Mouse (Mus musculus) kidney, adult 11 months (tissue): Measurements from ENCODE around the gene Aldh3b1.

Source experiments
- DNase-seq: peaks from one replicate; pipeline ENCODE4 v3.0.0; 2022

The Aldh3b1 gene

GRCm38 (mm10) chr19:3872373-3872772 lies 57.2 kb downstream of the Aldh3b1 start:
- no peak for DNase-seq

GRCm38 (mm10) chr19:3871468-3871867 lies 58.1 kb downstream of the Aldh3b1 start:
- no peak for DNase-seq

- DNase-seq: no peak
These were observed 61.3 kb downstream of the Aldh3b1 start for GRCm38 (mm10) chr19:3868290-3868689.

GRCm38 (mm10) chr19:3864960-3865359 lies 64.6 kb downstream of the Aldh3b1 start:
- no peak for DNase-seq
